Mouse (Mus musculus): ENCODE measurements around the gene Nr2e3. TPM values are rescaled to one million over a fixed set of nuclear protein-coding genes. Genes with fewer than 3 reads are reported as not detected.
A peak's percentile ranks its signal among the peaks of the same experiment; 100 is the strongest.
"Not testable (repeated sequence)": the region's sequence is repeated elsewhere in the genome, so short reads cannot be mapped to it uniquely, and the experiment has no call there.

Nr2e3 gene
- polyA plus RNA-seq, 1 experiment: not detected

GRCm38 (mm10) chr9:59943826-59944225, 16.6 kb downstream of the Nr2e3 start:
- 89% methylated on average over 6 of the region's 6 CpGs for WGBS
- TF ChIP-seq POLR2A (IDR thresholded peaks at IDR 0.05; ENCODE audit: borderline replicate concordance, extremely low read depth, low read depth, low read length) (no peak), CTCF (IDR thresholded peaks at IDR 0.05; ENCODE audit: insufficient read depth, low read length) (no peak)
- H3K4me1 ChIP-seq (ENCODE audit: control insufficient read depth, insufficient read depth, low read length): no peaks in the 10 kb centered on the region
- DNase-seq: no peak
- no peak overlapping the region for H3K4me3 ChIP-seq (replicated peaks; ENCODE audit: extremely low read depth, low read depth, low read length)

GRCm38 (mm10) chr9:59942501-59943085, 17.9 kb downstream of the Nr2e3 start:
- H3K4me1 ChIP-seq (ENCODE audit: control insufficient read depth, insufficient read depth, low read length): no peaks in the 10 kb centered on the region
- no peak for TF ChIP-seq POLR2A (IDR thresholded peaks at IDR 0.05; ENCODE audit: borderline replicate concordance, extremely low read depth, low read depth, low read length)
- no peak for TF ChIP-seq CTCF (IDR thresholded peaks at IDR 0.05; ENCODE audit: insufficient read depth, low read length)
- 48% methylated on average over 5 of the region's 5 CpGs for WGBS
- H3K4me3 ChIP-seq (replicated peaks; ENCODE audit: extremely low read depth, low read depth, low read length): no peak overlapping the region
- peak; percentile 0 for DNase-seq

- no peaks in the 10 kb centered on the region for H3K4me1 ChIP-seq (ENCODE audit: control insufficient read depth, insufficient read depth, low read length)
- no peak for TF ChIP-seq CTCF (IDR thresholded peaks at IDR 0.05; ENCODE audit: insufficient read depth, low read length)
- no peak for TF ChIP-seq POLR2A (IDR thresholded peaks at IDR 0.05; ENCODE audit: borderline replicate concordance, extremely low read depth, low read depth, low read length)
- 24% methylated on average over 9 of the region's 9 CpGs for WGBS
- DNase-seq: no peak
- H3K4me3 ChIP-seq (replicated peaks; ENCODE audit: extremely low read depth, low read depth, low read length): no peak overlapping the region
These were observed 18.5 kb downstream of the Nr2e3 start for GRCm38 (mm10) chr9:59941885-59942350.

- Histone ChIP-seq H3K4me3 (replicated peaks; ENCODE audit: extremely low read depth, low read depth, low read length) (no peak overlapping the region), H3K4me1 (ENCODE audit: control insufficient read depth, insufficient read depth, low read length) (no peaks in the 10 kb centered on the region)
- WGBS: 55% methylated on average over 11 of the region's 12 CpGs
- TF ChIP-seq CTCF (IDR thresholded peaks at IDR 0.05; ENCODE audit: insufficient read depth, low read length): no peak
- TF ChIP-seq POLR2A (IDR thresholded peaks at IDR 0.05; ENCODE audit: borderline replicate concordance, extremely low read depth, low read depth, low read length): no peak
- DNase-seq: no peak
These were observed 19.3 kb downstream of the Nr2e3 start for GRCm38 (mm10) chr9:59940913-59941884.

- TF ChIP-seq POLR2A (IDR thresholded peaks at IDR 0.05; ENCODE audit: borderline replicate concordance, extremely low read depth, low read depth, low read length): no peak
- no peak for TF ChIP-seq CTCF (IDR thresholded peaks at IDR 0.05; ENCODE audit: insufficient read depth, low read length)
- Histone ChIP-seq H3K4me3 (replicated peaks; ENCODE audit: extremely low read depth, low read depth, low read length) (no peak overlapping the region), H3K4me1 (ENCODE audit: control insufficient read depth, insufficient read depth, low read length) (no peaks in the 10 kb centered on the region)
- no peak for DNase-seq
- WGBS: 41% methylated on average over 2 of the region's 2 CpGs
These were observed 20.8 kb downstream of the Nr2e3 start for GRCm38 (mm10) chr9:59939691-59940090.

- TF ChIP-seq POLR2A (IDR thresholded peaks at IDR 0.05; ENCODE audit: borderline replicate concordance, extremely low read depth, low read depth, low read length): no peak
- TF ChIP-seq CTCF (IDR thresholded peaks at IDR 0.05; ENCODE audit: insufficient read depth, low read length): no peak
- no peak overlapping the region for H3K4me3 ChIP-seq (replicated peaks; ENCODE audit: extremely low read depth, low read depth, low read length)
- whole genome bisulfite sequencing: 90% methylated on average over 8 of the region's 8 CpGs
- no peaks in the 10 kb centered on the region for H3K4me1 ChIP-seq (ENCODE audit: control insufficient read depth, insufficient read depth, low read length)
- DNase-seq: no peak
These were observed 21.9 kb downstream of the Nr2e3 start for GRCm38 (mm10) chr9:59938529-59938928.

- WGBS: 77% methylated on average over 8 of the region's 8 CpGs
- H3K4me3 ChIP-seq (replicated peaks; ENCODE audit: extremely low read depth, low read depth, low read length); H3K4me1 ChIP-seq (ENCODE audit: control insufficient read depth, insufficient read depth, low read length); DNase-seq: not testable (repeated sequence)
These were observed 24.6 kb downstream of the Nr2e3 start for GRCm38 (mm10) chr9:59935866-59936265.

GRCm38 (mm10) chr9:59930248-59930647, 30.2 kb downstream of the Nr2e3 start:
- no peak for DNase-seq
- WGBS: 74% methylated on average over 3 of the region's 3 CpGs
- Histone ChIP-seq H3K4me3 (replicated peaks; ENCODE audit: extremely low read depth, low read depth, low read length) (no peak overlapping the region), H3K4me1 (ENCODE audit: control insufficient read depth, insufficient read depth, low read length) (no peaks in the 10 kb centered on the region)
- TF ChIP-seq POLR2A (IDR thresholded peaks at IDR 0.05; ENCODE audit: borderline replicate concordance, extremely low read depth, low read depth, low read length) (no peak), CTCF (IDR thresholded peaks at IDR 0.05; ENCODE audit: insufficient read depth, low read length) (no peak)

GRCm38 (mm10) chr9:59914761-59915160, 45.7 kb downstream of the Nr2e3 start:
- no peak overlapping the region for H3K4me3 ChIP-seq (replicated peaks; ENCODE audit: extremely low read depth, low read depth, low read length)
- H3K4me1 ChIP-seq (ENCODE audit: control insufficient read depth, insufficient read depth, low read length): no peaks in the 10 kb centered on the region
- DNase-seq: no peak
- TF ChIP-seq POLR2A (IDR thresholded peaks at IDR 0.05; ENCODE audit: borderline replicate concordance, extremely low read depth, low read depth, low read length) (no peak), CTCF (IDR thresholded peaks at IDR 0.05; ENCODE audit: insufficient read depth, low read length) (no peak)
- 91% methylated on average over 1 of the region's 1 CpGs for WGBS

- WGBS: 93% methylated on average over 1 of the region's 1 CpGs
- DNase-seq: no peak
These were observed 57.1 kb downstream of the Nr2e3 start for GRCm38 (mm10) chr9:59903382-59903781.

More at GRCm38 (mm10) chr9:59903382-59903781, 57.1 kb downstream of the Nr2e3 start:
- Histone ChIP-seq H3K4me1 (ENCODE audit: control insufficient read depth, insufficient read depth, low read length) (no peaks in the 10 kb centered on the region), H3K4me3 (replicated peaks; ENCODE audit: extremely low read depth, low read depth, low read length) (no peak overlapping the region)
- TF ChIP-seq CTCF (IDR thresholded peaks at IDR 0.05; ENCODE audit: insufficient read depth, low read length): no peak
- no peak for TF ChIP-seq POLR2A (IDR thresholded peaks at IDR 0.05; ENCODE audit: borderline replicate concordance, extremely low read depth, low read depth, low read length)

Other genes starting within 250 kb of the Nr2e3 start
- gene Senp8, start 209.9 kb downstream of the Nr2e3 start, polyA plus RNA-seq (2012; rRNA removed): 1.2 and 1.3 TPM in 2 replicates
- gene Myo9a, start 209.8 kb downstream of the Nr2e3 start, polyA plus RNA-seq (2012; rRNA removed): 2.6 and 5.2 TPM in 2 replicates

Data from lung, adult 2 months (tissue).